Mouse (Mus musculus): ENCODE data around the gene Coa3. TPM values are rescaled to one million over a fixed set of nuclear protein-coding genes. Genes with fewer than 3 reads are reported as not detected.

The Coa3 gene
- polyA plus RNA-seq, 1 experiment from 2014 or later: 171 TPM

DNA sequence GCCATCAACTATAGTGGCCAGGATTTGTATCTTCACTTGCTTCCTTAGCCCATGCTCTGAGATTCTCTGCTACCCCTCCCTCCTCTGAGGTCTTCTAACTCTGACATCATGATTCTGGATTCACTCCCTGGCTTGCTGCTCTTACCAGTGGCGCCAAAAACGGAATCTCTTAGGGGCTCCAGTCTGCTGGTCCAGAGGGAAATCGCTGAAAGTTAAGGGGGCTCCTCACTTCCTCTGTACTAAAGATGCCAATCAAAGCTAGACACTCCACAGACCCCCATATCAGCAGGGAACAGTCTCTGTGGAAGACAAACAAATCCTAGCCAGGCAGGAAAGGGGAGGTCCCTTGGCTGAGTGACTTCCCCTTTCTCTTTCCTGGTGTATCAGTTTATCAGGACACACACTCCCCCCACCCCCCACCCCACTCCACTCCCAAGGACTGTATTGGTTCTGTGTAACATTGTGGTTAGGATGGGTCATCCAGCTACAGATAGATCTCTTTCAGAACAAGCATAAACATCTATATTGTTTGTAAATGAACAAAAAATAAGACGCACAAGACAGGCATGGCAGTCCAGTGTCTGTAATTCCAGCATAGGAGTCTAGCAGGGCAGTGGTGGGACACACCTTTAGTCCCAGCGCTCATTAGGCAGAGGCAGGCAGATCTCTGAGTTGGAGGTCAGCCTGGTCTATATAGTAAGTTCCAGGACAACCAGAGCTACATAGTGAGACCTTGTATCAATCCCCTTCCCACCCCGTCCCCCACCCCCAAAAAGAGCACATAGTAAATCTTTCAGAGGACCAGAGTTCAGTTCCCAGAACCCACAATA, 46.7 kb downstream of the Coa3 start:
- Histone ChIP-seq H3K27ac (ENCODE audit: poor library complexity, severe bottlenecking) (peak overlapping the region; percentile 92), H3K36me3 (no peaks in the 10 kb centered on the region), H3K9me3 (replicated peaks) (no peaks in the 10 kb centered on the region), H3K4me1 (replicated peaks) (peaks cover 25% of the 10 kb centered on the region), H3K4me3 (peak overlapping the region; percentile 17; the same call in 1 of the 2 replicates), H3K27me3 (replicated peaks) (no peaks in the 10 kb centered on the region), H3K9ac (peak overlapping the region; percentile 56; the same call in 1 of the 2 replicates), H3K4me2 (peak overlapping the region; percentile 57)
- peak; percentile 90 for ATAC-seq (ENCODE audit: insufficient number of reproducible peaks, low FRiP score)
- WGBS: 37% methylated on average over 6 of the region's 6 CpGs

DNA sequence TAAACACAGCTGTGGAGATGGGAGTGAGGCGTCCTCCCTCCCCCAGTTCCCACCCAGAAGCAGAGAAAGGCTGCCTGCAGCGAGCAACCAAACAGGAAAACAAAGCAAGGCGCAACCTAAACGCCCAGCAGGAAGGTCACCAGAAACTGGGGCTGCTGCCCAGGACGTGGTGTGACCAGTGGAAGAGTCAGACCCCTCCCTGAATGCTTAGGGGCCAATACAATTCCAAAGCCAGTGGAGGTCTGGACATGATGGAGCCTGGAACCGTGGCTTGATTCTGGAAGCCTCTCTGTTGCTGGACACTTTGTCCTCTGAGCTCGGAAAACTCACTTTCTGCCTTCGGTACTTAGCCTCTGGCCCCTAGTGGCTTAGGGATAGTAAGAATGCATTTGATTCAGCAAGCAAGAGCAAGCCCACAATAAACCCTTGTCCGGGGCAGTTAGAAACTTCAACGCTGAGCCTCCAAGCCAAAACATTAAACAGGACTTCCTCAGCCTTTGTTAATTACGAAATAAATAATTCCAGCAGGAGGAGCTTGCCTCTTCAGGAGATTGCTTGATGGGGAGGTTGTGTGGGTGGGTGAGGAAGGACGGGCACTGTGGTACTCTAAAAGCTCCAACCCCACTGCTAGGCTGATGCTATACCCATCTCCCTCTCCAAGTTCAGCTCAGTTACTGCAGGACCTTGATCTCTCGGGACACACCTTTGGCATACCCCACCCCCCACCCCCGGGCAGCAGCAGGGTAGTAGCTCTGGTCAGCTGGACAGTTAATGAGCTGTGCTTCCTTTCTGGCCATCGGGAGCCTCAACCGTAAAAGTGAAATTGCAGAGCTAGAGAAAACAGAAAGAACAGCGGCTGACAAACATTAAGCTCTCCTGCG, 47.7 kb downstream of the Coa3 start:
- Histone ChIP-seq H3K4me3 (peak overlapping the region; percentile 17), H3K27ac (ENCODE audit: poor library complexity, severe bottlenecking) (peak overlapping the region; percentile 92), H3K9me3 (replicated peaks) (no peaks in the 10 kb centered on the region), H3K9ac (peak overlapping the region; percentile 56), H3K4me2 (peak overlapping the region; percentile 57), H3K36me3 (no peaks in the 10 kb centered on the region), H3K4me1 (replicated peaks) (peaks cover 25% of the 10 kb centered on the region), H3K27me3 (replicated peaks) (no peaks in the 10 kb centered on the region)
- ATAC-seq (ENCODE audit: insufficient number of reproducible peaks, low FRiP score): 0 out of 2 replicates have a peak, but pooled peaks have one; percentile 28
- 11% methylated on average over 18 of the region's 18 CpGs for WGBS

DNA sequence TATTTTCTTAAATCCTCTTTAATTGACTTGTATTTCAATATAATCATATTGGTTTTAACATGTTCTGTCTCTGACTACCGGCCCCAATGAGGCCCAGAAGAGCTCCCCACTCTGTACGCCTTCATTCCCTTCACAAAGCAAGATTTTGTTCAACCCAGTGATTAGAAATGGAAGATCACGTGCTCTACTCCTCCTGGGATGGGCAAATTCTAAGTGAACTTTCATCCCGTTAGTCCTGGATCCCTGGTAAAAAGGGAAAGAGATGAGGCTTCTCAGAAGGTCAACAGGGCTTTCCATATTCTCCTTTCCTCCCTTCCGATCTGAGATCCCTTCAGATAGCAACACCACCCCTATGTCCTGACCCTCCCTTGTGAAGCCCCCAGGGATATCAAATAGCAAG, 48.4 kb downstream of the Coa3 start:
- Histone ChIP-seq H3K27me3 (replicated peaks) (no peaks in the 10 kb centered on the region), H3K4me2 (peak overlapping the region; percentile 57; the same call in 1 of the 2 replicates), H3K4me3 (no peak overlapping the region), H3K36me3 (no peaks in the 10 kb centered on the region), H3K27ac (ENCODE audit: poor library complexity, severe bottlenecking) (peak overlapping the region; percentile 92), H3K9me3 (replicated peaks) (no peaks in the 10 kb centered on the region), H3K9ac (no peak overlapping the region), H3K4me1 (replicated peaks) (peaks cover 26% of the 10 kb centered on the region)
- no peak for ATAC-seq (ENCODE audit: insufficient number of reproducible peaks, low FRiP score)
- 31% methylated on average over 5 of the region's 5 CpGs for WGBS

DNA sequence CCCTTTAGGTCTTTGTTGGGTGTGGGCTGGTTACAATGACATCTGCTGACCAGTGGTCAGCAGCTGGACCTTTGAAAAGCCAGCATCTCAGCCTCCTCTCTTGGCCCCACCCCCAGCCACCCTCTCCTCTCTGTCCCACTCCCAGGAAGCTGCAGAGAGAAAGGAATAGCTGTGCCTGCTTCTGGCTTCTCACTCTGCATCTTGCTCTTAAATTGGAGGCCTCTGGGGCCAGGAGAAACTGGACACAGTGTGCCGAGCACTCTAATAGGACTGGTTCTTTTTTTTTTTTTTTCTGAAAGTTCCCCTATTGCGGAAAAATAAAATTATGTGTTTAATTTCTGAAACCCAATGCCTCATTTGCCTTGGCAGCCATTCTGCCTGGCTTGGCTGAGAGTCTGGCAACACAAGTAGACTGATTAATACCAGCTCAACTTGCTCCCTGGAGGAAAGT, 48.8 kb downstream of the Coa3 start:
- no peak for ATAC-seq (ENCODE audit: insufficient number of reproducible peaks, low FRiP score)
- Histone ChIP-seq H3K36me3 (no peaks in the 10 kb centered on the region), H3K4me1 (replicated peaks) (peaks cover 30% of the 10 kb centered on the region), H3K27me3 (replicated peaks) (no peaks in the 10 kb centered on the region), H3K9me3 (replicated peaks) (no peaks in the 10 kb centered on the region), H3K4me3 (no peak overlapping the region), H3K4me2 (no peak overlapping the region), H3K27ac (ENCODE audit: poor library complexity, severe bottlenecking) (peak overlapping the region; percentile 92), H3K9ac (no peak overlapping the region)
- WGBS: 48% methylated on average over 2 of the region's 2 CpGs

DNA sequence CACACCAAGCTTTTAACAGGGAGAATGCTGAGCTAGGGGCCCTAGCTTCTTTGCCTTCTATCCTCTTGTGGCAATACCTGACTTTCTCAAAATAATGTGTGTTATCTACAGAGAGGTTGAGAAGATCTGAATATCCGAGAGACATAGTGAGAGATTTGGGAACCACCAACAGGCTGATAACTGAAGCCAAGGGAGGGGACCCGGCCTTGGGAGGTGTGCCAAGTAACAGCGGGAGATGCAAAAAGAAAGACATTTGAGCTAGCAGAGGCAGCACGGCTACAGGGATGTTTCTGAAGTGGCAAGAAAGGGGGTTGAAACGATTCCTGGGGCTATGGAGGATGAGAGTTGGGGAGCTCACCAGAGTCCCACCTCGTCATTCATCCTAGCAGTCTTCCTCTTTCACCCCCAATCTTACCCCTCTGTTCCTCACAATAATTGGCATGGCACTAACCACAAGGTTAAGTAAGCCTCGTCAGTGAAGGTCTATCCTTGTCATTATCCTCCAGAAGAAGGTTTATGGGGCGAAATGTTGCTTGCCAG, 49.5 kb downstream of the Coa3 start:
- no peaks in the 10 kb centered on the region for H3K36me3 ChIP-seq
- peaks cover 32% of the 10 kb centered on the region for H3K4me1 ChIP-seq (replicated peaks)
- no peaks in the 10 kb centered on the region for H3K27me3 ChIP-seq (replicated peaks)
- WGBS: 23% methylated on average over 8 of the region's 8 CpGs
- H3K4me3 ChIP-seq: no peak overlapping the region
- no peak overlapping the region for H3K4me2 ChIP-seq
- H3K27ac ChIP-seq (ENCODE audit: poor library complexity, severe bottlenecking): peak overlapping the region; percentile 92
- no peak overlapping the region for H3K9ac ChIP-seq
- no peak for ATAC-seq (ENCODE audit: insufficient number of reproducible peaks, low FRiP score)
- H3K9me3 ChIP-seq (replicated peaks): no peaks in the 10 kb centered on the region

Other genes starting within 250 kb of the Coa3 start
- 17.5 and 18.1 TPM in 2 replicates for gene Naglu, start 209.1 kb downstream of the Coa3 start, polyA plus RNA-seq (2016; fragmentation: Nextera tagmentation; extraction: Ambion mirVana)
- gene Hsd17b1, start 200.7 kb downstream of the Coa3 start, polyA plus RNA-seq (2016; fragmentation: Nextera tagmentation; extraction: Ambion mirVana): not detected in 2 replicates
- 27.2 and 30.4 TPM in 2 replicates for gene Coasy, start 196.5 kb downstream of the Coa3 start, polyA plus RNA-seq (2016; fragmentation: Nextera tagmentation; extraction: Ambion mirVana)
- 36.2 and 37.3 TPM in 2 replicates for gene Mlx, start 191.8 kb downstream of the Coa3 start, polyA plus RNA-seq (2016; fragmentation: Nextera tagmentation; extraction: Ambion mirVana)
- 20.8 and 21.3 TPM in 2 replicates for gene Psmc3ip, start 183.7 kb downstream of the Coa3 start, polyA plus RNA-seq (2016; fragmentation: Nextera tagmentation; extraction: Ambion mirVana)
- 15.2 and 15.9 TPM in 2 replicates for gene Retreg3, start 159.2 kb downstream of the Coa3 start, polyA plus RNA-seq (2016; fragmentation: Nextera tagmentation; extraction: Ambion mirVana)
- gene Tubg1, start 159.2 kb downstream of the Coa3 start, polyA plus RNA-seq (2016; fragmentation: Nextera tagmentation; extraction: Ambion mirVana): 77.3 and 78.8 TPM in 2 replicates
- gene Tubg2, start 123.2 kb downstream of the Coa3 start, polyA plus RNA-seq (2016; fragmentation: Nextera tagmentation; extraction: Ambion mirVana): 3.3 and 3.6 TPM in 2 replicates
- 0.37 and 0.71 TPM in 2 replicates for gene Cntnap1, start 108.6 kb downstream of the Coa3 start, polyA plus RNA-seq (2016; fragmentation: Nextera tagmentation; extraction: Ambion mirVana)
- gene Plekhh3, start 107.8 kb downstream of the Coa3 start, polyA plus RNA-seq (2016; fragmentation: Nextera tagmentation; extraction: Ambion mirVana): 10.4 and 10.6 TPM in 2 replicates
- gene Ccr10, start 103.7 kb downstream of the Coa3 start, polyA plus RNA-seq (2016; fragmentation: Nextera tagmentation; extraction: Ambion mirVana): 0.15 and 0.36 TPM in 2 replicates
- 14.9 and 16.1 TPM in 2 replicates for gene Ezh1, start 52.7 kb downstream of the Coa3 start, polyA plus RNA-seq (2016; fragmentation: Nextera tagmentation; extraction: Ambion mirVana)
- 233 and 245 TPM in 2 replicates for gene Ramp2, start 33.1 kb downstream of the Coa3 start, polyA plus RNA-seq (2016; fragmentation: Nextera tagmentation; extraction: Ambion mirVana)
- 98.8 and 101 TPM in 2 replicates for gene Vps25, start 25.4 kb downstream of the Coa3 start, polyA plus RNA-seq (2016; fragmentation: Nextera tagmentation; extraction: Ambion mirVana)
- 14.0 TPM in 2 replicates for gene Wnk4, start 18.5 kb downstream of the Coa3 start, polyA plus RNA-seq (2016; fragmentation: Nextera tagmentation; extraction: Ambion mirVana)
- gene Cntd1, start 102 bp downstream of the Coa3 start, polyA plus RNA-seq (2016; fragmentation: Nextera tagmentation; extraction: Ambion mirVana): 0.81 and 1.5 TPM in 2 replicates
- 141 TPM in 2 replicates for gene Becn1, start 23.2 kb upstream of the Coa3 start, polyA plus RNA-seq (2016; fragmentation: Nextera tagmentation; extraction: Ambion mirVana)
- 131 and 136 TPM in 2 replicates for gene Psme3, start 37.1 kb upstream of the Coa3 start, polyA plus RNA-seq (2016; fragmentation: Nextera tagmentation; extraction: Ambion mirVana)
- gene Aoc2, start 45.9 kb upstream of the Coa3 start, polyA plus RNA-seq (2016; fragmentation: Nextera tagmentation; extraction: Ambion mirVana): 1.3 and 1.5 TPM in 2 replicates
- 0.06 and 0.17 TPM in 2 replicates for gene Aoc3, start 51.5 kb upstream of the Coa3 start, polyA plus RNA-seq (2016; fragmentation: Nextera tagmentation; extraction: Ambion mirVana)
- not detected in 2 replicates for gene G6pc, start 88.4 kb upstream of the Coa3 start, polyA plus RNA-seq (2016; fragmentation: Nextera tagmentation; extraction: Ambion mirVana)
- gene Aarsd1, start 138.5 kb upstream of the Coa3 start, polyA plus RNA-seq (2016; fragmentation: Nextera tagmentation; extraction: Ambion mirVana): 42.9 and 55.5 TPM in 2 replicates
- gene Gm27029, start 145.7 kb upstream of the Coa3 start, polyA plus RNA-seq (2016; fragmentation: Nextera tagmentation; extraction: Ambion mirVana): 6.7 and 14.0 TPM in 2 replicates
- gene Rundc1, start 146.0 kb upstream of the Coa3 start, polyA plus RNA-seq (2016; fragmentation: Nextera tagmentation; extraction: Ambion mirVana): 17.3 and 17.4 TPM in 2 replicates
- gene Ptges3l, start 146.2 kb upstream of the Coa3 start, polyA plus RNA-seq (2016; fragmentation: Nextera tagmentation; extraction: Ambion mirVana): 80.3 and 80.5 TPM in 2 replicates
- 247 and 258 TPM in 2 replicates for gene Rpl27, start 163.2 kb upstream of the Coa3 start, polyA plus RNA-seq (2016; fragmentation: Nextera tagmentation; extraction: Ambion mirVana)
- 11.5 and 12.3 TPM in 2 replicates for gene Ifi35, start 169.3 kb upstream of the Coa3 start, polyA plus RNA-seq (2016; fragmentation: Nextera tagmentation; extraction: Ambion mirVana)
- gene Rnd2, start 185.9 kb upstream of the Coa3 start, polyA plus RNA-seq (2016; fragmentation: Nextera tagmentation; extraction: Ambion mirVana): 30.5 and 31.9 TPM in 2 replicates
- gene Vat1, start 187.1 kb upstream of the Coa3 start, polyA plus RNA-seq (2016; fragmentation: Nextera tagmentation; extraction: Ambion mirVana): 39.3 and 40.4 TPM in 2 replicates